In genomic region chr12:85305247-85305892, GRCm38 (mm10) we compare ENCODE assay signal across 8 mouse cellular contexts. TPM values are rescaled to one million over a fixed set of nuclear protein-coding genes. Genes with fewer than 3 reads are reported as not detected.
A peak's percentile ranks its signal among the peaks of the same experiment; 100 is the strongest.
DNase-seq lines count a peak whose midpoint lies in the region; ATAC-seq and TF ChIP-seq lines count a peak whose summit lies in the region.

No protein-coding gene starts in this region.

- peak; percentile 62 for ATAC-seq in intestine, embryonic 16.5 days

- intact Hi-C loops in left cerebral cortex, postnatal 25 days (cut with DNase I): loop anchor here (1.0 to 2.0 kb wide), 2 partner anchors 137 to 162 kb away; no protein-coding TSS in a partner anchor

- no peak for TF ChIP-seq POLR2A in cortical plate, adult 2 months (IDR thresholded peaks at IDR 0.05; ENCODE audit: extremely low read depth, insufficient read depth, low read length)

- H3K4me1 ChIP-seq in cortical plate, adult 2 months (ENCODE audit: control insufficient read depth, insufficient read depth, low read length): no peaks in the 10 kb centered on the region
- peaks cover 3% of the 10 kb centered on the region; the same call in 1 of the 2 replicates for H3K4me1 ChIP-seq in intestine, embryonic 16.5 days (ENCODE audit: control insufficient read depth, insufficient read depth, low read length)

- H3K9me3 ChIP-seq in intestine, embryonic 16.5 days (ENCODE audit: control insufficient read depth, low read length): no peaks in the 10 kb centered on the region

- peaks cover 27% of the 10 kb centered on the region for H3K36me3 ChIP-seq in intestine, embryonic 16.5 days (ENCODE audit: control insufficient read depth, insufficient read depth, low read length)

- no peak overlapping the region for H3K4me2 ChIP-seq in intestine, embryonic 16.5 days (ENCODE audit: low read depth, low read length)

- 41% methylated on average over 16 of the region's 16 CpGs for WGBS in intestine, embryonic 16.5 days

- DNase-seq in adrenal gland, adult 18-20 months (ENCODE audit: low spot score in 2 of 2): peak; percentile 86
- peak; percentile 65 for DNase-seq in gastrocnemius, postnatal 25 days
- peak; percentile 88 to 89 for DNase-seq in left cerebral cortex, postnatal 25 days (ENCODE audit: low spot score in 2 of 2)
- DNase-seq in mesoderm, embryonic 11.5 days (ENCODE audit: low read depth, low spot score): peak; percentile 92
- peak; percentile 79 to 80 for DNase-seq in right cerebral cortex, postnatal 36 days (ENCODE audit: low spot score in 2 of 2)
- peak; percentile 73 to 88 for DNase-seq in urinary bladder, postnatal 4 days (ENCODE audit: low spot score in 2 of 2)

- TF ChIP-seq CTCF in cortical plate, adult 2 months (IDR thresholded peaks at IDR 0.05; ENCODE audit: extremely low read depth, insufficient read depth, low read length): peak; percentile 99

- no peaks in the 10 kb centered on the region for H3K27me3 ChIP-seq in intestine, embryonic 16.5 days (replicated peaks; ENCODE audit: control insufficient read depth, insufficient read depth, low read length)

- no peak overlapping the region for H3K4me3 ChIP-seq in cortical plate, adult 2 months (ENCODE audit: insufficient read depth, low read length)
- peak overlapping the region; percentile 5; the same call in 1 of the 2 replicates for H3K4me3 ChIP-seq in intestine, embryonic 16.5 days (ENCODE audit: low read length)

- H3K27ac ChIP-seq in cortical plate, adult 2 months (ENCODE audit: insufficient read depth, low read length): no peak overlapping the region
- H3K27ac ChIP-seq in intestine, embryonic 16.5 days (ENCODE audit: low read length): 0 out of 2 replicates have a peak overlapping the region, but pooled peaks have one; percentile 33

- no peak overlapping the region for H3K9ac ChIP-seq in intestine, embryonic 16.5 days (ENCODE audit: low read depth, low read length)

RNA-seq across cellular contexts. Expression of gene Zc2hc1c, which starts 17.0 kb away (rescaled TPM):
- 1 to 10 TPM; 1.8 to 2.1 TPM for total RNA-seq in adrenal gland, adult 18-20 months (2021)
- 1.2 TPM in 2 replicates for polyA plus RNA-seq in cortical plate, adult 2 months (2012; rRNA removed)
- total RNA-seq in gastrocnemius, postnatal 25 days (2021): 1 to 10 TPM; 1.1 to 1.2 TPM
- polyA plus RNA-seq in intestine, embryonic 16.5 days (2015; fragmentation: Nextera tagmentation; extraction: Ambion mirVana): 1.5 TPM in 2 replicates
- total RNA-seq in left cerebral cortex, postnatal 25 days (2021): 1 to 10 TPM; 1.9 to 2.0 TPM

RNA-seq across cellular contexts. Expression of gene Acyp1, which starts 17.1 kb away (rescaled TPM):
- total RNA-seq in adrenal gland, adult 18-20 months (2021): 10 to 100 TPM; 30.1 to 37.4 TPM
- polyA plus RNA-seq in cortical plate, adult 2 months (2012; rRNA removed): 48.4 and 53.7 TPM in 2 replicates
- 10 to 100 TPM; 41.4 to 47.9 TPM for total RNA-seq in gastrocnemius, postnatal 25 days (2021)
- polyA plus RNA-seq in intestine, embryonic 16.5 days (2015; fragmentation: Nextera tagmentation; extraction: Ambion mirVana): 50.2 and 52.3 TPM in 2 replicates
- 10 to 100 TPM; 31.6 to 35.9 TPM for total RNA-seq in left cerebral cortex, postnatal 25 days (2021)

RNA-seq across cellular contexts. Expression of gene Nek9, which starts 33.8 kb away (rescaled TPM):
- 10 to 100 TPM; 90.7 to 95.5 TPM for total RNA-seq in adrenal gland, adult 18-20 months (2021)
- polyA plus RNA-seq in cortical plate, adult 2 months (2012; rRNA removed): 31.7 and 33.3 TPM in 2 replicates
- total RNA-seq in gastrocnemius, postnatal 25 days (2021): 10 to 100 TPM; 76.8 to 83.5 TPM
- 13.2 and 15.9 TPM in 2 replicates for polyA plus RNA-seq in intestine, embryonic 16.5 days (2015; fragmentation: Nextera tagmentation; extraction: Ambion mirVana)
- total RNA-seq in left cerebral cortex, postnatal 25 days (2021): 10 to 100 TPM; 27.8 to 29.6 TPM

RNA-seq across cellular contexts. Expression of gene Mlh3, which starts 35.0 kb away (rescaled TPM):
- 1 to 10 TPM; 8.0 to 9.2 TPM for total RNA-seq in adrenal gland, adult 18-20 months (2021)
- polyA plus RNA-seq in cortical plate, adult 2 months (2012; rRNA removed): 12.7 and 13.7 TPM in 2 replicates
- total RNA-seq in gastrocnemius, postnatal 25 days (2021): 1 to 10 TPM; 6.3 to 7.3 TPM
- polyA plus RNA-seq in intestine, embryonic 16.5 days (2015; fragmentation: Nextera tagmentation; extraction: Ambion mirVana): 5.5 and 5.7 TPM in 2 replicates
- 10 to 100 TPM; 14.9 to 18.4 TPM for total RNA-seq in left cerebral cortex, postnatal 25 days (2021)
